Mouse (Mus musculus): ENCODE measurements around the gene Pax2. TPM values are rescaled to one million over a fixed set of nuclear protein-coding genes. Genes with fewer than 3 reads are reported as not detected.

Pax2 gene
- total and polyA plus RNA-seq, 3 experiments, result not detected

- Histone ChIP-seq H3K79me2 (replicated peaks; ENCODE audit: control insufficient read depth, extremely low read depth, insufficient read depth, poor library complexity, severe bottlenecking) (no peaks in the 10 kb centered on the region), H3K4me2 (ENCODE audit: insufficient read depth, low read depth, poor library complexity, severe bottlenecking) (no peak overlapping the region), H3K9me3 (replicated peaks; ENCODE audit: low read length) (no peaks in the 10 kb centered on the region), H3K4me3 (replicated peaks in 1 of 3; ENCODE audit: low read depth in 2 of 3, low read length in 2 of 3, poor library complexity in 1 of 3) (peak overlapping the region in 1 of 3 experiments; percentile 7), H3K27me3 (replicated peaks) (no peaks in the 10 kb centered on the region), H3K27ac (ENCODE audit: insufficient read depth, low read depth) (no peak overlapping the region), H3K9ac (ENCODE audit: insufficient read depth, low read depth) (no peak overlapping the region), H3K4me1 (ENCODE audit: control insufficient read depth in 1 of 2, insufficient read depth in 2 of 2) (peaks cover under 1 to 17% of the 10 kb centered on the region in 2 experiments), H3K36me3 (replicated peaks in 1 of 2; ENCODE audit: control insufficient read depth in 1 of 2, insufficient read depth in 1 of 2, low read length in 1 of 2) (no peaks in the 10 kb centered on the region)
- in situ Hi-C loops (cut with MboI; ENCODE audit: low pct_ligation_motif_present, low pct_unique_long_range_greater_than_20kb, low sequenced_read_pairs), result no loop called here
- TF ChIP-seq NELFE (IDR thresholded peaks at IDR 0.05; ENCODE audit: low read depth, low read length) (no peak), ZKSCAN1 (IDR thresholded peaks at IDR 0.05; ENCODE audit: borderline replicate concordance, low read depth, low read length) (no peak), MXI1 (IDR thresholded peaks at IDR 0.05; ENCODE audit: low read depth, low read length) (no peak), UBTF (IDR thresholded peaks at IDR 0.05; ENCODE audit: low read depth, low read length) (no peak), E2F4 (IDR thresholded peaks at IDR 0.05; ENCODE audit: insufficient replicate concordance, low read depth, low read length) (no peak), RCOR1 (conservative IDR thresholded peaks at IDR 0.05; ENCODE audit: low read depth, low read length) (no peak), ZNF384 (IDR thresholded peaks at IDR 0.05; ENCODE audit: low read depth, low read length) (no peak), ZMIZ1 (IDR thresholded peaks at IDR 0.05; ENCODE audit: low read depth, low read length) (no peak)
- DNase-seq (ENCODE audit: extremely low read depth), result no peak
- dilution Hi-C loops (cut with MboI; ENCODE audit: extremely low pct_ligation_motif_present, extremely low pct_unique_long_range_greater_than_20kb, low sequenced_read_pairs), result no loop called here
Measured at GRCm38 (mm10) chr19:44812666-44813429, 57.0 kb downstream of the Pax2 start.

GRCm38 (mm10) chr19:44815111-44815510 is 59.3 kb downstream of the Pax2 start:
- no peak for TF ChIP-seq POLR2AphosphoS2 (IDR thresholded peaks at IDR 0.05; ENCODE audit: low read depth, low read length)
- no peak for TF ChIP-seq IRF4 (IDR thresholded peaks at IDR 0.05; ENCODE audit: low read depth, low read length)
- no peak for TF ChIP-seq GABPA (IDR thresholded peaks at IDR 0.05; ENCODE audit: insufficient replicate concordance, low read depth, low read length)
- no peak for TF ChIP-seq ELF1 (IDR thresholded peaks at IDR 0.05; ENCODE audit: low read depth, low read length)
- no peak for TF ChIP-seq MAX (IDR thresholded peaks at IDR 0.05; ENCODE audit: low read length)
- TF ChIP-seq HCFC1 (IDR thresholded peaks at IDR 0.05; ENCODE audit: low read depth, low read length), result no peak
- TF ChIP-seq MAZ (IDR thresholded peaks at IDR 0.05; ENCODE audit: low read depth, low read length), result no peak
- TF ChIP-seq ZMIZ1 (IDR thresholded peaks at IDR 0.05; ENCODE audit: low read depth, low read length), result no peak
- no peak for TF ChIP-seq POLR2A (IDR thresholded peaks at IDR 0.05; ENCODE audit: low read depth, low read length)
- no peak for TF ChIP-seq MEF2A (IDR thresholded peaks at IDR 0.05; ENCODE audit: borderline replicate concordance, low read depth, low read length)
- no peak for TF ChIP-seq USF1 (IDR thresholded peaks at IDR 0.05; ENCODE audit: low read depth, low read length)
- TF ChIP-seq CTCF (conservative IDR thresholded peaks at IDR 0.05 in 1 of 2, IDR thresholded peaks at IDR 0.05 in 1 of 2; ENCODE audit: low read depth in 2 of 2, low read length in 2 of 2), result no peak
- TF ChIP-seq MYC (IDR thresholded peaks at IDR 0.05; ENCODE audit: low read depth, low read length), result no peak
- TF ChIP-seq USF2 (conservative IDR thresholded peaks at IDR 0.05; ENCODE audit: low read depth, low read length), result no peak
- TF ChIP-seq NELFE (IDR thresholded peaks at IDR 0.05; ENCODE audit: low read depth, low read length), result no peak
- TF ChIP-seq UBTF (IDR thresholded peaks at IDR 0.05; ENCODE audit: low read depth, low read length), result no peak
- no peak for TF ChIP-seq JUN (IDR thresholded peaks at IDR 0.05; ENCODE audit: insufficient read depth, low read depth, low read length)
- TF ChIP-seq NRF1 (IDR thresholded peaks at IDR 0.05; ENCODE audit: low read depth, low read length), result no peak

More at GRCm38 (mm10) chr19:44815111-44815510, 59.3 kb downstream of the Pax2 start:
- Histone ChIP-seq H3K4me1 (ENCODE audit: control insufficient read depth in 1 of 2, insufficient read depth in 2 of 2) (peaks cover 21 to 35% of the 10 kb centered on the region in 2 experiments), H3K27me3 (replicated peaks) (no peaks in the 10 kb centered on the region), H3K79me2 (replicated peaks; ENCODE audit: control insufficient read depth, extremely low read depth, insufficient read depth, poor library complexity, severe bottlenecking) (no peaks in the 10 kb centered on the region), H3K9ac (ENCODE audit: insufficient read depth, low read depth) (no peak overlapping the region), H3K4me3 (replicated peaks in 1 of 3; ENCODE audit: low read depth in 2 of 3, low read length in 2 of 3, poor library complexity in 1 of 3) (no peak overlapping the region), H3K4me2 (ENCODE audit: insufficient read depth, low read depth, poor library complexity, severe bottlenecking) (no peak overlapping the region), H3K9me3 (replicated peaks; ENCODE audit: low read length) (no peaks in the 10 kb centered on the region), H3K27ac (ENCODE audit: insufficient read depth, low read depth) (no peak overlapping the region), H3K36me3 (replicated peaks in 1 of 2; ENCODE audit: control insufficient read depth in 1 of 2, insufficient read depth in 1 of 2, low read length in 1 of 2) (no peaks in the 10 kb centered on the region)
- dilution Hi-C loops (cut with MboI; ENCODE audit: extremely low pct_ligation_motif_present, extremely low pct_unique_long_range_greater_than_20kb, low sequenced_read_pairs), result no loop called here
- no peak for DNase-seq (ENCODE audit: extremely low read depth)
- in situ Hi-C loops (cut with MboI; ENCODE audit: low pct_ligation_motif_present, low pct_unique_long_range_greater_than_20kb, low sequenced_read_pairs), result no loop called here

All from CH12.LX (cell line).